Mouse (Mus musculus) spleen, adult 2 months (tissue): ENCODE measurements at regions not wholly inside any gene's neighbourhood (a gene's known extent, or its start where the extent isn't known, plus 50 kb on each side); places are given as distances from the start of the nearest gene placed in this dataset.

Experiments
- DNase-seq, 2 experiments: peaks; one replicate each; pipeline versions ENCODE4 v3.0.0 to v3.0.0-alpha.2; 2012 to 2021; ENCODE audit warnings: low spot score in 2 of 2, low read depth in 1 of 2
- H3K27ac ChIP-seq: fragments of 200-500 bp; 2 replicates; pipeline ENCODE4 v1.5.1; 2012; ENCODE audit warnings: low read length, inconsistent platforms; ENCODE audit not compliant: insufficient read depth
- H3K27me3 ChIP-seq: fragments of 200-500 bp; 2 replicates; pipeline ENCODE4 v1.6.1; 2012; ENCODE audit warnings: mild to moderate bottlenecking, moderate library complexity, low read length, inconsistent platforms; ENCODE audit not compliant: control insufficient read depth, insufficient read depth
- H3K36me3 ChIP-seq: fragments of 200-500 bp; 2 replicates; pipeline ENCODE4 v1.6.1; 2012; ENCODE audit warnings: mild to moderate bottlenecking, low read length, inconsistent platforms; ENCODE audit not compliant: control insufficient read depth, insufficient read depth
- H3K4me1 ChIP-seq: fragments of 200-500 bp; 2 replicates; pipeline ENCODE4 v1.6.1; 2011; ENCODE audit warnings: inconsistent platforms; ENCODE audit not compliant: control insufficient read depth, insufficient read depth, insufficient read length
- H3K4me3 ChIP-seq: fragments of 200-500 bp; 2 replicates; pipeline ENCODE4 v1.5.1; 2011; ENCODE audit warnings: mild to moderate bottlenecking, inconsistent platforms; ENCODE audit not compliant: insufficient read depth, insufficient read length; ENCODE audit errors: extremely low read depth
- CTCF ChIP-seq: fragments of 200-500 bp; IDR thresholded peaks from 2 replicates; pipeline ENCODE4 v1.5.1; 2011; ENCODE audit warnings: mild to moderate bottlenecking, inconsistent platforms; ENCODE audit not compliant: insufficient read depth, insufficient read length, insufficient replicate concordance; ENCODE audit errors: extremely low read depth
- POLR2A ChIP-seq: fragments of 200-500 bp; IDR thresholded peaks from 2 replicates; pipeline ENCODE4 v1.6.1; 2011; ENCODE audit warnings: low read depth, low read length, inconsistent platforms
- WGBS: fragments of 180-500 bp; shearing (Covaris S2); methylation state at CpG from one replicate; pipeline ENCODE4 v1.1.7; 2018; 5-methylcytosine and 5-hydroxymethylcytosine counted together

DNA sequence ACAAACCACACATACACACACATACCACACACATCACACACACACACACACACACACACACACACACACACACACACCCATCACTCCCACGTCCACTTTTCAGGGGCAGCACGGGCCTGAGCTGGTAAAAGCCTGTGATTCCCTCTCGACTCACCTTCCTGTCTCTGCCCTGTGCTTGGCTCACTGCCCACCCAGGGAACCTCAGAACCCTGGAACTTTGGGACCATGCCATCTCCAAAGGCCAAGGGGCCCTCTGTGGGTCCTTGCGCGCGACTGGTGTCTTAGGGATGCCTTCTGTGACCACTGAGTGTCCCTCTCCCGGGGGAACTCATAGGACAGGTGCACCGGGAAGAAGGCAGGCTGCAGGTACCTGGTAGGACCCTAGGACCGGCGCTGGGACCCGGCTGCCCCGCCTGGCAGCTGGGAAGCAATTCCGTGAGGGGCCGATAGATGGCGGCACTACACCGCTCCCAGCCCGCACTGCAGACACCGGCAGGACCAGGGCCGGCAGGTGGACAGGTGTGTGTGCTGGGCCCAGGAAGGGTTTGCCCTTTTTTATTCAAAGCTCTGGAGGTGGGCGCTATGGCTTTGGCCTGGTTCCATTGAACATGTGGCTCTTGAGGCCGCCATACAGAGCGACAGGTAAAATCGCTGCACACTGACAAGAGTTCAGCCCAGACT lies 73.0 kb upstream of the 4931429L15Rik start:
- Histone ChIP-seq H3K4me1 (no peaks in the 10 kb centered on the region), H3K27me3 (no peaks in the 10 kb centered on the region), H3K4me3 (no peak overlapping the region), H3K36me3 (no peaks in the 10 kb centered on the region), H3K27ac (no peak overlapping the region)
- peak in 1 of 2 experiments; percentile 26 for DNase-seq
- no peak for TF ChIP-seq POLR2A
- peak; percentile 66; the same call in 1 of the 2 replicates for TF ChIP-seq CTCF
- 10% methylated on average over 23 of the region's 23 CpGs for WGBS

GRCm38 (mm10) chr9:46389741-46390140 lies 70.0 kb upstream of the 4931429L15Rik start:
- TF ChIP-seq POLR2A (no peak), CTCF (no peak)
- no peak overlapping the region for H3K4me3 ChIP-seq
- no peaks in the 10 kb centered on the region for H3K27me3 ChIP-seq
- H3K4me1 ChIP-seq = no peaks in the 10 kb centered on the region
- no peaks in the 10 kb centered on the region for H3K36me3 ChIP-seq
- DNase-seq = no peak
- 8% methylated on average over 9 of the region's 9 CpGs for WGBS
- no peak overlapping the region for H3K27ac ChIP-seq

DNA sequence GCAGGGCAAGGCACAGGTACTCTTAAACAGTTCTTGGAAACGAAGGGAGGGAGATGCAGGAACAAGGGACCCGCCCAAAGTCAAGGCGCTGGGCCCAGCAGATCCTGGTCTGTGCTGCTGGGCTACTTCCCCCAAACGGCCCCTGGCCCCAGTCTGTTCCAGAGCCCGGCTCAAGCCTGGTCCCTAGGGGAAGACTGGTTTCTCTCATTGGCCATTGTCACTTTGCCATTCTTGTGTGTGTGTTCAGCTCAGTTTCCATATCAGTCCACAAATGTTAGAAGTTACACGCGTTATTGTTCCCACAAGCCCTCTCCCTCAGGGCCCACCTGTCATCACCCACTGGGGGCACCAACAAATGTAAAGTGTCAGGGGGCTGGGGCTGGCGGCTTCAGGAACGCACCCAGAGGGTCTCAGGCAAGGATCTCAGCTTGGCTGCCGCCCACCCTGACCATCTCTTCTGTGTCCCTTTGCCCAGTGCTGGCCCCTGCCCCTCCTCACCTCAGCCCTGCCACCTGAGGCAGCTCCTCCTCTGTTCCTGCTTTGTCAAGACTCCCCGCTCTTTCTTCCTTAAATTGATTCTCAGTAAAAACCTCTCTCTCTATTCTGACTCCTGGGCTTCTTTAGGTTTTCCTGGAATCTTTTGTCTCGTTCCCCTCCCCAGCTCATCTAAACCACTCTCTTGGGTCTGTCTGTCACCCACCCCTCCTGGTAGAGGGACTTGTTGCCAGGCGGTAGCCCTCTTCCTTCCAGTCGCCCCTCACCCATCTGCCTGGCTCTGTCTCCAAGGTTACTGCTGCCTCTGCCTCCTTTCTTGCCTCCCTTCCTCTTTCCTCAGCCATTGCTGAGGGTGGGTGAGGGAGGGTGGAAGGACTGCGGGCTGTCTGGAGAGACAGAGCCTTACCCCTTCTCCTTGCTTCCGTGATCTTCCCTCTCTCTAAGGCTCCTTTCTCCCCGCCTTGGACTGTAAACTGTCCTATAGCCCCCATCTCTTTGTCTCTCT lies 69.2 kb upstream of the 4931429L15Rik start:
- 52% methylated on average over 17 of the region's 17 CpGs for WGBS
- Histone ChIP-seq H3K27me3 (no peaks in the 10 kb centered on the region), H3K36me3 (no peaks in the 10 kb centered on the region), H3K27ac (no peak overlapping the region), H3K4me3 (no peak overlapping the region), H3K4me1 (no peaks in the 10 kb centered on the region)
- DNase-seq = no peak
- no peak for TF ChIP-seq POLR2A
- no peak for TF ChIP-seq CTCF

GRCm38 (mm10) chr9:46386333-46386732 lies 66.5 kb upstream of the 4931429L15Rik start:
- H3K4me3 ChIP-seq = no peak overlapping the region
- H3K36me3 ChIP-seq = no peaks in the 10 kb centered on the region
- H3K27me3 ChIP-seq = no peaks in the 10 kb centered on the region
- H3K4me1 ChIP-seq = no peaks in the 10 kb centered on the region
- WGBS = 85% methylated on average over 3 of the region's 3 CpGs
- no peak overlapping the region for H3K27ac ChIP-seq
- no peak for DNase-seq
- TF ChIP-seq POLR2A = no peak
- TF ChIP-seq CTCF = no peak

- H3K4me1 ChIP-seq = no peaks in the 10 kb centered on the region
Observed at GRCm38 (mm10) chr9:46381342-46381741, 61.6 kb upstream of the 4931429L15Rik start.

GRCm38 (mm10) chr9:46379453-46379852 lies 59.7 kb upstream of the 4931429L15Rik start:
- Histone ChIP-seq H3K27ac (no peak overlapping the region; the same call in 1 of the 2 replicates), H3K36me3 (no peaks in the 10 kb centered on the region), H3K4me3 (no peak overlapping the region), H3K27me3 (no peaks in the 10 kb centered on the region), H3K4me1 (no peaks in the 10 kb centered on the region)
- no peak for DNase-seq
- WGBS = 63% methylated on average over 11 of the region's 11 CpGs
- TF ChIP-seq POLR2A = no peak
- TF ChIP-seq CTCF = no peak

More at GRCm38 (mm10) chr9:46381342-46381741, 61.6 kb upstream of the 4931429L15Rik start:
- no peak for TF ChIP-seq CTCF
- no peak for TF ChIP-seq POLR2A
- H3K27ac ChIP-seq = no peak overlapping the region
- 28% methylated on average over 4 of the region's 4 CpGs for WGBS
- H3K4me3 ChIP-seq = no peak overlapping the region
- H3K27me3 ChIP-seq = no peaks in the 10 kb centered on the region
- DNase-seq = no peak
- H3K36me3 ChIP-seq = no peaks in the 10 kb centered on the region

DNA sequence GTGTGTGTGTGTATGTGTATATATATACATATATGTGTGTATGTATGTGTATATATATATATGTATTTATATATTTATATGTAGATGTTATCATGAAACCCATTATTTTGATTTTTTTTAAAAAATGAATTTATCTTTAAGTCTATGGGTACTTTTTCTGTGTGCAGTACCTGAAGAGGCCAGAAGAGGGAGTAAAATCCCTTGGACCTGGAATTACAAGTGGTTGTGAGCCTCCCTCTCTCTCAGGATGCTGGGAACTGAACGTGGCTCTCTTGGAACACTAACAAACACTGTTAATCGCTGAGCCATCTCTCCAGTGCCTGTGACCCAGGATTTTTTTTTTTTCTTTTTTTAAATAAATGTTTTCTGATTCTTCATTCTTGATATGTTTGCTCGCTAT lies 58.6 kb upstream of the 4931429L15Rik start:
- no peaks in the 10 kb centered on the region for H3K27me3 ChIP-seq
- H3K4me1 ChIP-seq = no peaks in the 10 kb centered on the region
- H3K36me3 ChIP-seq = no peaks in the 10 kb centered on the region
- DNase-seq = no peak
- H3K27ac ChIP-seq = no peak overlapping the region
- WGBS = 82% methylated on average over 3 of the region's 3 CpGs
- TF ChIP-seq POLR2A = no peak
- no peak for TF ChIP-seq CTCF
- no peak overlapping the region for H3K4me3 ChIP-seq
